Mouse (Mus musculus) layer of hippocampus, postnatal 10 days (tissue): Measurements from ENCODE around the gene Akt1. TPM values are rescaled to one million over a fixed set of nuclear protein-coding genes. Genes with fewer than 3 reads are reported as not detected.

Experiments
- DNase-seq, 2 experiments: peaks; one replicate each; pipeline ENCODE4 v3.0.0; 2021; ENCODE audit warnings: low spot score in 2 of 2
- total RNA-seq, 2 experiments: library from RNA; stranded (reverse); gene quantifications; 2 replicates each; pipeline ENCODE4 v1.2.3; 2021

Akt1 gene
- total RNA-seq, 2 experiments from 2014 or later: 182 to 185 TPM

GRCm38 (mm10) chr12:112693185-112694126 lies 18.8 kb upstream of the Akt1 start:
- DNase-seq: peak; percentile 94 to 97

- no peak for DNase-seq
These were observed 13.8 kb upstream of the Akt1 start for GRCm38 (mm10) chr12:112688458-112688857.

DNA sequence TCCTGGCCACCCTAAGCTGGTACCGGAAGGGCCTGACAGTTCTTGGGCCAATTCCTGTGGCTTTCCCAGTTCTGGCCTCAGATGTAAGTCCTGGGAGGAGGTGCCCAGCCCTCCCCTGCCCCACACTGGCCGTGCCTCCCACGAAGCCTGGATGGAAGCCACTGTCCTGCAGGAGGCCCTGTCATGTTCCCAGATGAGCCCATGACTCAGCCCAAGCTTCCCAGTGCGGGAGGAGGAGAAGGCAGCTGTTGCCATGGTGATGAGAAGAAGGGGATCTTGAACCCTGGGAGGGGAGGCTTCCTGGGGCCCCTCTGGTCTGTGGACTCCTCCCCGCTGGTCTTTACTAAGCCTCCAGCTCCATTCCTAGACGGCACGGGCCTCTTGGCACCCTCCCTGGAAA lies 8.7 kb upstream of the Akt1 start:
- DNase-seq: no peak

GRCm38 (mm10) chr12:112679027-112679996 lies 4.6 kb upstream of the Akt1 start:
- no peak for DNase-seq

- no peak for DNase-seq
These were observed 3.9 kb upstream of the Akt1 start, which contains the start of gene Zbtb42 for GRCm38 (mm10) chr12:112678555-112679026. Zbtb42 (plus strand) TSS chr12:112678828.

DNA sequence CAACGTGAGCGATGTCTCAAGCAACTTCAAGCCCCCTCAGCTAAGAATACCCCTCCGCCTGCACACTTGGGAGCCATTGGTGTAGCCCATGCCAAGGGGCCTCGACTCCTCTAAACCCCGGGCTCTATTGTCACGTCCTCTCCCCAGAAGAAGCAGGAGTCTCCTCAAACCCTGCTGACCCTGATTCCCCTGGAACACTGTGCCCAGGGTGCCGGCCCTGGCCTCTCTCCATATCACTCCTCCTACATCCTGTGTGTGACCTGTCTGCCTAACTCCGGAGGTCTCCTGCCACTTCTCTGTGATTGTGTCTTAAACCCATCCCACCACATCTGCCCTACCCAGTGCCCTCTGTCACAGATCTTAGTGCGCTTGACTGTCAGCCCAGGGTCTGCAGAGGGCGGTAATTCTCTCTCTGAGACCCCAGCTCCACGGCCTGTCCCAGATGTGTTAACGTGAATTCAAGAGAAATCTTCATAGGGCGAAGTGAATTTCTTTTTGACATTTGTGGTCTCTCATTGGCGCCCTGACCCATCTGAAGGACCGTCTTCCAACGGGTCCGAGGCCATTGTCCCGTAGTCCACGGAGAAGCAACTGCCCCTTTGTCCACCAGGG lies 3.4 kb upstream of the Akt1 start:
- DNase-seq: no peak

DNA sequence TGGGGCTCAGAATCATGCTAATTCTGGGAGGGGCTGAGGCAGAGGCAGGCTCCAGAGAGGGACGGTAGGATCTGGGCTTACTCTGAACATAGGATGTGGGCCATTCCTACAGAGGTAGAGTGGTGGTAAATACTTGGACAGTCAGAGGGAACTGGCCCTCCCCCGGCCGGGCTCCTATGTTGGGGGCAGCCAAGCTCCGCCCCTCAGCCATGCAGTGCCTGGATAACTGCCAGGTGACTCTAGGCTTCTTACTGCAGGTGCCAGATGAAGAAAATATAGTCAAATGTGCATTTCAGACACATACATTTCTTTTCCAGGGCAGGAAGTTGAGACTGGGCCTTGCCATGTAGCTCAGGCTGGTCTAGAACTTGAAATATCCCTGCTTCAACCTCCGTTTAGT lies 2.4 kb upstream of the Akt1 start:
- no peak for DNase-seq

DNA sequence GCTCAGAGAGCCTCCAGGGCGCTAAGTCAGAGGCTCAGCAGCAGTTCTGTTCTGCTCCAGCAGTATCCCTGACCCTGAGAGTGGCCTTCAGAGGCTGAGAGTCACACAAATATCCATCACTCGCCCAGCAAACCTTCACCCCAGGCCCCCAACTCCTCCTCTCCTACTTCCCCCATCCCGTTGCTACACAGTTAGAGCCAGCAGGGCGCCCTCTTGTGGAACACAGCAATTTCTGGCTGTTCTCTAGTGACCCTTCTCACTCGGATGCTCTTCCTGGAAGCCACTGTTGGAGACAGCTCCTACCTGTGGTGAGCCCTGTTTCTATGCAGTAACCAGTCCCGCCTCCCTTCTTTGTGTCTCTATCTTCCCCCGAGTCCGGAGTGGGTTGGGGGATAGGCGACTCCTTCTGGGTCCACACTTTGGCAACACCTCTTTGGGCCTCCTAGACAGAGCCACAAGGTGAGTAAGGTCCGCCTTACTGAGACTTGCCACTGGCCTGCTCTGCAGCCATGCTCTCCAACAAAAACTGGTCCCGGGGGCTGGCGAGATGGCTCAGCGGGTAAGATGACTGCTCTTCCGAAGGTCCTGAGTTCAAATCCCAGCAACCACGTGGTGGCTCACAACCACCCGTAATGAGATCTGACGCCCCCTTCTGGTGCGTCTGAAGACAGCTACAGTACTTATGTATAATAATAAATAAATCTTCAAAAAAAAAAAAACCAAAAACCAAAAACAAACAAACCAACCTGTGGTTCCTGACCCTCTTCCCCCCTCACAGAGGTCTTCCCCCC lies 756 bp upstream of the Akt1 start:
- peak; percentile 87 to 90 for DNase-seq

DNA sequence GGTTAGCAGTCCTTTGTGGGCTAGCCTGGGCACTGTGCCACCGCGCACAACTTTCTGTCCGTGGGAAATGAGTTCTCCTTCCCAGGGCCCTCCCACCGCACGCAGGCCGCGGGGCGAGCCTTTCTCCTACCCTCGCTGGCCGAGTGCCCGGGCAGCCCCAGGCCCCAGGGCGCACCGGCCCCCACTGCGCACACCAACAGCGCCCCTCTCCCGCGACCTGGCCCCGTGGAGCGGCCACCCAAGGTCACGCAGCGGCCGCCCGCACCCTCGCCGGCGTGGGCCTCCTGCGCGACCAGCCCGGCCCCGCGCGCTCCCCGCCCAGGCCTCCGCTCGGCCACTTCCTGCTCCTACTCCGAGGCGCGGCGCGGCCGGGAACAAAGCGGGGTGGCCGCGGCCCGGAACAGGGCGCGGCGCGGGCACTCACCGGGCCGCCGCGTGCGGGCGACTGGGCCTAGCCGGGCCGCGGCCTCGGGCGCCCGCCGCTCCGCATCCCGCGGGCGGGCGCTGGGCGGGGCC lies 1.1 kb downstream of the Akt1 start:
- DNase-seq: peak; percentile 55 to 69

DNA sequence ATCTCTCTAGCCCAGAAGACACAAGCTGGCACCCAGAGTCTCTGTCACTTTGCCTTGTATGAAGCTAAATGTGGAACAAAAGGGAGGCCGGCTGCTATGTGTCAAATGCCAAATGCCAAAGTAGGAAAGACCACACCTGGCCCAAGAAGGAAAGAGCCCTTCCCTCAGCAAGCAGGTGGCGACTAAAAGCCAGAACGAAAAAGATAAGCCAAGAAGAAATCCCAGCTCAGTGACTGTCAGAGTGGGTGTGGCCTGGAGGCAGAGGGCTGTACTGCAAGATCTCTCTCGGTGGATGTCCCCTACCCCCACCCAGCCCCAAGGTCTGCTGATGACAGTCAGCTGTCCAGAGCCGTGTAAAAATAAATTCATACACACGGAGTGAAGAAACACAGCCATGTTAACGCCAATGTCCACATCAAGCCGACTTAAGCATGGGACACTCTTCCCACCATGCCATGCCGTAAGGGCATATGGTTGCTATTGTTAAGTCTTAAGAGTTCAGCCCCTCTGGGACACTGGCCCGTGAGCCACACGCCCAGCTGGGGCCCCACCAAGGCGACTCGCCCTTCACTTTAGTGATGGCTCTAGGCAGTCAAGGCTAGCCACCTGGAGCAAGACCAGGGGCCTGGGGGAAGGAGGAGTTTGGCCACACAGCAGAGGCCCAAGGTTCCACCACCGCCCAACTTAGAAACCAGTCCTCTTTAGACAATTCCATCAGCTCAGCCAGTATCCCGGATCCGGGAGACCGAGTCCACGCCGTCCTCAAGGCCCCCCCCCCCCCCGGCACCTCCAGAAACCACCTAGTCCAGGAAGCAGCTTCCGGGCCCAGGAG lies 1.7 kb downstream of the Akt1 start:
- no peak for DNase-seq

DNA sequence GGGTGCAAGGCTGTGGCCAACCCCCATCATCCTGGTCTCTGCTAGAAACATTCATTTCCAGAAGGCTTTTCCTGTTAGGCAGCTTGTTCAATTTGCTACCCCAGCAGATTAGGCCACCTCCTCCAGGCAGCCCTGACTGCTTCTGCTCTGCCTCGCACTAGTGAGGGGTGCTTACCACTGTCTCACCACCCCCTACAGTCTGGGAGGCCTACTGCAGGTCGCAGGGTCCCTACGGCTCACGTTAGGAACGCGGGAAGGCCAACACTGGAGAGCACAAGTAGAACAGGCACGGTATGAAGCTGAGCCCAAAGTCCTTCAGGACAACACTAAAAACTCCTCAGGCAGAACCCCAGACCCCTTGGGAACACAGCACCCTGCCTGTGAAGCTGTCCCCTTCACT lies 2.8 kb downstream of the Akt1 start:
- DNase-seq: no peak

DNA sequence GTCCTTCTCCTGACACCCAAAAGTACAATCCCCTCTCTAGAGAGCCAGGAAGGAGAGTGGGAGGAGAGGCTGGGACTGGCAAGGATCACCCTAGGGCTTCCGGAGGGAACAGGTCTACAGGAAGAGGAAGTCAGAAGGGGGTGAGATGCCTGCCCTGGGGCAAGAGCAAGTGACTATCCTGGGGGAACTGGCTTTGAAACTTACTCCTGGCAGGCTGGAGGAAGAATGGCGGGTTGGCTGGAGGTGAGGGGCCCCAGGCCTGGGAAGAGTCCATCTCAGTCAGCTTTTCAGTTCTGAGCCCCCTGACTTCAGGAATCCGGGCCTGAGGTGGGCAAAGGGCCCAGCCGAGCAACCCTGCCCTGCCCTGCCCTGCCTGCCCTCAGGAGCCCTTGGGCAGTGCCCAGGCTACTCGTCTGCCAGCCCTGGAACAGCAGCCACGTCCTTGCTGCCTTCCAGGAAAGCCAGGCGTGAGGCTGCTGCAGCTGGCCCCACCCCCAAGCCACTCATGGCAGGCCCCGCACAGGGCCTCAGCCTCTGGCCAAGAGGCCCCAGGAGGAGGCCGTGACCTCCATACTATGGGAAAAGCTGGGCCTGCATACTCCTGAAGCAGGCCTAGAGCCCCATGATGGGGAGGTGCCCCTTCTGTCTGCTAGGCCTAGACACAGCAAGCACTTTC lies 3.8 kb downstream of the Akt1 start:
- no peak for DNase-seq

DNA sequence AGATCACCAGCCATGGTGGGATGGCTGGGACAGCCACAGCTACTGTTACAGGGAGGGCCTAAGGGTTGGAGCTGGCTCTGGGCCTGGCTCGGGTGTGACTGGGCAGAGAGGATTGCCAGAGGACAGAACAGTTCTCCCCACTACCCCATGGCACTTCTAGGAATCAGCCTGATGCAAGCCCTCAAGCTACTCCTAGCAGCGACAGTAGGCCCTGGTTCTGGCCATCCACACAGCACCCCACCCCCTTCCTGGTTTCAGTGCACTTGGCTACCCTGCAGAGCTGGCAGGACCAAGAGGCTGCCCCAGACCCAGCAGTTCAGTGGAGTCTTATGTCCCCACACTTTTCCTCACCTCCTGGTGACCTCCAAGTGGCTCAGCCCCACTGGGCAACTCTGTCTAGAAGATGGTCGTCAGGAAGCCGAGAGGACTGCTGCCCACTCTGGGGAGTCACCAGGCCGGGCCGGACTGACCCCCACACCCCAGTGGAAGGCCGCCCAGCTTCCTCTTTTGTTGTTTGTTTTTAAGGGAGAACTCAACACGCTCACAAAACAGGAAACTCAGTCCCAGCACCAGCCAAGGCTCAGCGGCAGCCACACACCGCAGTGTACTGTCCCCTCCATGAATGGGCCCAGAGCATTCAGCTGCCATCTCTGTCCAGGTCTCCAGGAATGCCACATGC lies 6.9 kb downstream of the Akt1 start:
- DNase-seq: no peak

GRCm38 (mm10) chr12:112665881-112666544 lies 8.7 kb downstream of the Akt1 start:
- DNase-seq: no peak

DNA sequence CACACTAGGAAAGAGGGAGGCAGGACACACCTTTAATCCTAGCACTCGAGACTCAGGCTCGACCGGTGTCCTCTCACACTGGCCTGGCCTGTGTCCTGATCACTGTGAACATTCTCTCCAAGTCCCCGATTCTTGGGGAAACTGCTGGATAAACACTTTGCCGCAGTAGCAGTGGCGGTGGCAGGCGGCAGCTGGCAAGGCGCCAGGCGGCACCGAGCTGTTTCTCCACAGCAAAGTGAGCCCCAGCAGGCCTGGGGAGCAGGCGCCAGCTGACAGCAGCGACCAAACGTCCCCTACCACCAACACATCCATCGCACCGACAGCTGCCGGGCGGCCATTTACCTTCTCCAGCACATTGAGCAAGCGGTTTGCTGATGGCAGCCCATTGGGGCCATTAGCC lies 9.2 kb downstream of the Akt1 start:
- DNase-seq: peak; percentile 78 to 86

DNA sequence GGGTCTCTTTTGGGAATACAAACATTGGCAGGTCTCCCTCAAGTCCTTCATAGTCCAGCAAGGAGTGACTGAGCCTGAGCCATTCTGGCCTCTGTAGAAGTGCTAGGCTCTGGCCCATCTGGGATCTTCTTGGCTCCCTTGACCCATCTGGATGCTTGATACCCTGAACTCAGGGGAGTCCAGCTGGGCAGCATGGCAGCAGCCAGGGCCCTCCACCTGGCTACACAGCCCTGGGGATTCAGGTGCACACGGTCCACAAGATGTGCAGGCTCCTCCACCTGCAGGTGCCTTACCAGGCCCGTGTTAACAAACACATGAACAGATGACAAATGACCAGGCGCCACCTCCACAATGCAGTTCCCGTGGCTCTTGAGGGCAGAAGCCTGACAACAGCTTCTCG lies 10.0 kb downstream of the Akt1 start:
- DNase-seq: no peak

- DNase-seq: no peak
These were observed 10.6 kb downstream of the Akt1 start for GRCm38 (mm10) chr12:112664124-112664523.

DNA sequence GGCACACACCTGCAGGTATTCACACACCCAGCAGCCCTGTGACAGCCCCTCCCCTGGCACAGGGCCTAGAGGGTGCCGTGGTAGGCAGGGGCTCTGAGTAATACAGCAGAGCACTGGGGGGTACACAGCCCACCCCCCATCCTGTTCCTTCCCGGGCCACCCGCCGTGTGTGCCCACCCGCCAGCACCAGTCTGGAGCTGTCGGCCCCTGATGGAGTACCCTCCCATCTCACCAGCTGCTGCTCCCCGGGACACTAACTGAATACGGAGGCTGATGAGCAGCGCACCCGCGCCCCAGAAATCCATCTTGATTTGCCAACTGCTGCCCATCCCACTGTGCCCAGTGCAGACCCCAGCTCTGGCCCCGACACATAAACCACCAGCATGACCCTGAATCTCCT lies 11.0 kb downstream of the Akt1 start:
- no peak for DNase-seq
